Mouse (Mus musculus) gastrocnemius, adult 18-20 months (tissue): Measurements from ENCODE around the gene Eya2. TPM values are rescaled to one million over a fixed set of nuclear protein-coding genes. Genes with fewer than 3 reads are reported as not detected.
"Not testable (repeated sequence)": the region's sequence is repeated elsewhere in the genome, so short reads cannot be mapped to it uniquely, and the experiment has no call there.

ENCODE experiments used
- DNase-seq: peaks from one replicate; pipeline ENCODE4 v3.0.0; 2021; ENCODE audit warnings: low spot score
- long read RNA-seq, 2 experiments: library from polyadenylated mRNA; stranded (forward); transcript quantifications; one replicate each; pipeline ENCODE4 v2.0.0; 2021
- total RNA-seq, 2 experiments: library from RNA; stranded (reverse); gene quantifications; 2 replicates each; pipeline ENCODE4 v1.2.3; 2021

Gene Eya2
- 1 to 10 TPM; 1.1 to 3.5 TPM for total RNA-seq
- long read RNA-seq, experiment 1, partial matches to known transcripts, result 0 of 4 reads
- long read RNA-seq, experiment 1, other reads (novel, unspliced or antisense), result 0 of 4 reads
- long read RNA-seq, experiment 2, partial matches to known transcripts, result 0 of 2 reads
- long read RNA-seq, experiment 2, other reads (novel, unspliced or antisense), result 0 of 2 reads

GRCm38 (mm10) chr2:165594907-165595675, at the start of gene Eya2:
TSS of gene Eya2 (plus strand) at chr2:165595032.
- no peak for DNase-seq

GRCm38 (mm10) chr2:165545687-165546086, 49.1 kb upstream of the Eya2 start:
- DNase-seq, result no peak

- no peak for DNase-seq
Measured at GRCm38 (mm10) chr2:165546341-165546740, 48.5 kb upstream of the Eya2 start.

GRCm38 (mm10) chr2:165547410-165547809, 47.4 kb upstream of the Eya2 start:
- DNase-seq, result peak; percentile 39

- no peak for DNase-seq
Measured at GRCm38 (mm10) chr2:165548627-165549026, 46.2 kb upstream of the Eya2 start.

DNA sequence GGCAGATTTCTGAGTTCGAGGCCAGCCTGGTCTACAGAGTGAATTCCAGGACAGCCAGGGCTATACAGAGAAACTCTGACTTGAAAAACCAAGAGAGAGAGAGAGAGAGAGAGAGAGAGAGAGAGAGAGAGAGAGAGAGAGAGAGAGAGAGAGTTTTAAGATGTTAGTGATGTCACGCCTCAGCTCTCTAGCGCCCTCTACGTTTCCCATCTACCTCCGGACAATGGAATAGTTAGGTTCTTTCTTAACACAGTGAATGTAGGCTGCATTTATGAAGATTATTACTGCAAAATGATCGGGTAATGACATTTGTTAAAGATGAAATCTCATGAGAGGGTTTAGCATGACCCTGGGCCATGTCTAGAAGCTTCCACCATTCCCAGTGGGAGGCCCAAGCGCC, 44.4 kb upstream of the Eya2 start:
- not testable (repeated sequence) for DNase-seq

GRCm38 (mm10) chr2:165554066-165554465, 40.8 kb upstream of the Eya2 start:
- no peak for DNase-seq

- DNase-seq, result no peak
Measured at GRCm38 (mm10) chr2:165557278-165557677, 37.6 kb upstream of the Eya2 start.

DNA sequence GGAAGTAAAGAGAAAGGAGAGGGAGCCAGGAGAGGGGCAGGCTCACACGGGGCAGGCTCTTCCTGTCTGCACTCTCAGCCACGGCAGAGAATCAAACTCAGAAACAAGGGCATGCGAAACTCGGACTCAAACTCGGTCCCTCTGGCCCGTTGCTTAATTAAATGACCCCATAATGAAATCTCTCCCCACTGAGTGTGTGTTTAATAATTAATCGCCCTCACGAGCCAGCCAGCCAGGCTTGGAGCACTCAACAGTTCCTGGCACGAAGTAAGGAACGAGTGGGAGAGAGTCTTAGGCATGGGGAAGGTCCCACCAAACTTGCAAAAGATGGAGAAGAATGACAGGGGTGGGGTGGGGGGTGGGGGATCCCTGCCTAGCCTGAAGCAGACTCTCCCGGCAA, 35.9 kb upstream of the Eya2 start:
- no peak for DNase-seq

DNA sequence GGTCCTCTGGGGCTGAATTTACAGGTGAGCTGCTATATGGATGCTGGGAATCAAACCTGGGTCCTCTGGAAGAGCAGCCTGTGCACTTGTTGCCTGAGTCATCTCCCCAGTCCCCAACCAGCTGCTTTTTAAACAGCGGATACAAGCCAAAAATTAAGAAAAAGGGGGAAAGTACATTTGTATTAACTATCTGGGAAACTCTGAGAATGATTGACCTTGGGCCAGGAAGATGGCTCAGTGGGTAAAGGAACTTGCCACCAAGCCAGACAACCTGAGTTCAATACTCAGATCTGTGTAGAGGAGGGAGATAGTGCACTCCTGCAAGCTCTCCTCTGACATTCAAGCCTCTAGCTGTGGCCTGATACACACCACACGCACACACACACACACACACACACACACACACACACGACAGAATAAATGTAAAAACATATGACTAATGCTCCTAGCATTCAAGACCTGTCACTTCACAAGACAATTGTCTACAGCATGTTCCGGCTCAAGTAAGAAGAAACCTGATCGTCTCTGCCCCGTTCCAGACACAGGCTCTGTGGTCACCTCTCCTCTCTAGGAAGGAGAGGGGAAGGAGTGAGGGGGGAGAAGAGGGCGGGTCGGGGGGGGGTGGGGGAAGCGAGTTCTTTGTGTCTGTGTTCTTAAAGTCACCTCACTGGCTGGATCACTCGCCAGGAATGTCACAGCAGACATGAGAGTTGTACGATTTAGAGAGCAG, 35.2 kb upstream of the Eya2 start:
- no peak for DNase-seq

- no peak for DNase-seq
Measured at GRCm38 (mm10) chr2:165561861-165562260, 33.0 kb upstream of the Eya2 start.

- no peak for DNase-seq
Measured at GRCm38 (mm10) chr2:165563298-165564058, 31.4 kb upstream of the Eya2 start.

DNA sequence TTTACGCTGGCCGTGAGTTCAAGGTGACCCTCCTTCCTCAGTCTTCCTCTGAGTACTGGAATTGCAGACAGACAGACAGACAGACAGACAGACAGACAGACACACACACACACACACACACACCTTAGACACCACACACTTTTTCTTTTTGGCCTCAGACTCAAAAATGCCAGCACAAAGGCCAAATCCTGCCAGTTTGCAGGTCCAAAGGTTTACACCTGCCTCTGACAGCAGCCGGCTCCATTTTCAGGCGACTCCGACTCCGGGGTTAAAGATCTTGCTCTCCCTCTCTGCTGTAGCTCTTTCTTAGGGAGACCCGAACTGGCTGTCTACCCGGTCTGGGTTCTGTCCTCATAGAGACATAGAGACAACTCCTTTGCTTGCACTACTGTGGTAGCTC, 30.7 kb upstream of the Eya2 start:
- no peak for DNase-seq

- no peak for DNase-seq
Measured at GRCm38 (mm10) chr2:165564620-165565019, 30.2 kb upstream of the Eya2 start.

DNA sequence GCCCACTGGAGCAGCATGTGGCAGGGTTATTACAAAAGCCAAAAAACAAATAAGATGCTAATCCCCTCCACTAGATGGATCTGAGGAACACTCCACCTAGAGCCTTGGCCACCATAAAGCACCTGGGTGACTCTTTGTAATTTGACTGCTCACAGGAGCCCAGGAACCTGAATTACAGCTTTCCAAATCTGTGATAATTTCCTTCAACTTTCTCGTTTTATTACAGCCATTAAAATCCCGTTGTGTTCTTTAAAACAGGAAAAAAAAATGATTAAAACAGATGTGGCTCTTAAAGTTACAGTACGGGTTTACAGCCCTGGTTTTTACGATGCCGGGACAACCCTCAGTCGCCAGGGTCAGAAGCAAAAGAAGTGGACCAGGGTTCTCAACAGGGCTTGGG, 27.9 kb upstream of the Eya2 start:
- DNase-seq, result no peak

GRCm38 (mm10) chr2:165567820-165568219, 27.0 kb upstream of the Eya2 start:
- no peak for DNase-seq

DNA sequence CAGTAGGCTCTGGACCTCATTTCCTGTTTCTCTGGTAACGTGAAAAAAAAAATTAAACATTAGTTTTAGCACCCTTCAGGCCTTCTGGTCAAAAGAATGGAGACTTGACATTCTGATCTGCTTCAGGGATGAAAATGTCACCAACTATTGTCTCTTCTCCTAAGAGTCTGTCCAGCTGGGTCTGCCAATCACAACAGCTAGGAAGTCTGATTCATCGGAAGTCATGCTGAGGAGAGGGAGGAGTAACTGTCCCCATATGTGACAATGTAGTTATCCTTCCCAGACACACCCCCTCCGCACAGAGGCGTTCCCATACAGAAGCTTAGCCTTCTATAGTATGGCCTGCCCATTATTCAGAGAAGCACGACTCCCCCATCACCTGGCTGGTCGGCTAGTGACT, 25.9 kb upstream of the Eya2 start:
- no peak for DNase-seq

DNA sequence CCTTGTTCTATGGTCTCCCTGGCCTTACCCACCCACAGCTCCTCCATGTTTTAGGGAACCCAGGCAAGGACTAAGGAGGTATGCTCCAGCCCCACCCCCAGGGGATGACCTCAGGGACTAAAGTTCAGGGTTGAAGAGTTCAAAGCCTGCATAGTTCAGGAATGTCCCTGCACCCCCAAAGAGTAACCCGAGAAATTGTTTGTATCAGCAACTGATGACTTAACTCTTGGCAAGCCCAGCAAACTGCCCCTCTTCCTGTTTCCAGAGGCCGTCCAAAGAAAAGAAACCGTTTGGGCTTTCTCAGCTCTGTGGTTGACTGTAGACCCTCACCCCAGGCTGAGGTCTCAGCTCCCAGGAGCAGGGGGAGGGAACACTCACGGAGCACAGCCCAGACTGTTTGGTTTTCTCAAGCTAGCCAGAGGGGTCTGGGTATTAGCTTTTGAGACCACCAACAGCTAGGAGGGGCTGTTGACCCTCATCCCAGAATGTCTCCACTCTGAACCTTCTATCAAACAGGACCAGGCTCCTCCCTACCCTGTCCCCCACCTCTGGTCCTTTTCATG, 23.5 kb upstream of the Eya2 start:
- no peak for DNase-seq

DNA sequence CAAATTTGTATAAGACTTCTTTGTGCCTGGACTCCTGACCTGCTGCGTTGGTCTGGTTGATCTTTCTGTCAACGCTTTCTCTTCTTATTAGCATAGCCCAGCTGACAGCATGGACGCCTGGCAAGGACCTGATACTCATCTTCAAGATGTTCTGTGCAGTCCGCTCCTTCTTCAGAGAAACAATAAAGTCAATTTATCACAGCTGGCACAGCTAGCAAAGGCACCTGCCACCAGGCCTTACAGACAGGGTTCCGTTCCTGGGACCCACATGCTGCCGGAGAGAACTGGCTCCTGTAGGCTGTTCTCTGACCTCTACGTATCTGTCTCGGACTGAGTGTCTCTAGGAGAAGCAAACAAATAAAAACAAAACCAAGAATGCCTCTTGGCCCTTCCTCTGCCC, 11.8 kb upstream of the Eya2 start:
- DNase-seq, result no peak

DNA sequence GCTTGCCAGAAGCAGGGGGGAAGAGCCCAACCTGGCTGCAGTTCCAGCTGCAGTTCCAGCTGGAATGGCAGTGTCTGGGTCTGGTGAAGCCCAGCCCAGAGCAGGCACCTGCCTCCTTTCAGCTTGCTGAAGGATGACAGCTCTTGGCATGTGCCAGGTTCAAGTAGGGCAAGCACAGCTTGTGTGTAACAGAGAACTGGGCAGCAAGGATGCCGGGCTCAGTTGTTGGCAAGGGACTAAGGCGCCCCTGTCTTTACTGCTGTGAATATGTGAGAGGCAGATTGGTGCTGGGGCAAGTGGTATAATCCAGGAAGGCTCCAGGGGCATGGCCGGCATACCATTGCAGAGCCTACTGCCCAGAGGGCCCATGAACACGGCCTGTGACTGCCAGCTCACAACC, 11.3 kb upstream of the Eya2 start:
- DNase-seq, result no peak

DNA sequence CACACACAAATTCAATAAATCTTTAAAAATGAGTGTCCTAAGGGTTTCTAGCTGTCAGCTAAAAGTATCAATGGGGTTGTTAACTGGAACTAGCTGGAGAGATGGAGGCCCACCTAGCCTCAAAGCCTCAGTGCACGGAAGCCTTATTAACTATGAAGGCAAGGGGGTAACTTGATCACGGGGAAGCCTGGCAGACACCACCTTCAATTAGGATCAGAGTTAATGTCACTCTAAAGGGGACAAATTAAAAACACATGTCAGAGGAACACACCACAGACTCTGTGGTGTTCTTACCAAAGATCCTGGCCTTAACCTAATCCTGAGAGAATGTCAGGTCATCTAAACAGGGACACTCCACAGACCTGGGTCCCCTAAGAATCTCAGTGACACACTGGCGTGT, 10.3 kb upstream of the Eya2 start:
- DNase-seq, result no peak

DNA sequence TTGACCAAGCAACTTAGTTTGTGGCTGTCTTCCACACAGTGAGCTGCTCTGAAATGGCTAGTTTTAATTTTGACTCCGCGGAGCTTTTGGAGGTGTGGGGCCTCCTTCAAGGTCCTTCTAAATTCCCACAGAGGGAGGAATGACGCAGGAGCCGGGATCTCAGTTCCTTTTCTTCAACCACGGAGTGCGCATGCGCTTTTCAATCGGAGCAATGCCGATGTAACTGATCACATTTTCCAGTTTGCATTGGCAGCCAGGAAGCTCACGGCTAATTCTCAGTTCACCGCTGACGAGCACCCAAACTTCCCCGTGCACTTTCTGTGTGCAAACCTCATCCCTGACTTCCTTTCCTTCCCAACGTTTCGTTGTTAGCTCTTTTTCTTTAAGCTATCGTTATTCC, 4.1 kb upstream of the Eya2 start:
- no peak for DNase-seq
